Comparison of ENCODE assay signal across 29 mouse cellular contexts in genomic region chr2:130280818-130281217, GRCm38 (mm10). TPM values are rescaled to one million over a fixed set of nuclear protein-coding genes. Genes with fewer than 3 reads are reported as not detected.
A peak's percentile ranks its signal among the peaks of the same experiment; 100 is the strongest.
DNase-seq lines count a peak whose midpoint lies in the region; ATAC-seq lines count a peak whose summit lies in the region.
"Had no signal": no experiment of that assay in that cellular context is flagged by ENCODE, and none has a peak within 500 bp of the region (broad histone marks: within the 10 kb centered on the region; RNA-seq: fewer than 3 reads in every experiment).

No protein-coding gene starts in this region.

- H3K4me2 ChIP-seq in liver, embryonic 12.5 days = no peak overlapping the region
- H3K4me2 ChIP-seq in liver, embryonic 11.5 days = no peak overlapping the region
- H3K4me2 ChIP-seq in kidney, embryonic 14.5 days (replicated peaks; ENCODE audit: low read depth, low read length) = no peak overlapping the region
- H3K4me2 ChIP-seq: heart, embryonic 11.5 days; hindbrain, embryonic 13.5 days; limb, embryonic 12.5 days had no signal

- no peaks in the 10 kb centered on the region for H3K9me3 ChIP-seq in liver, embryonic 12.5 days (replicated peaks)
- H3K9me3 ChIP-seq in liver, embryonic 11.5 days (ENCODE audit: control insufficient read depth, low read length) = no peaks in the 10 kb centered on the region
- H3K9me3 ChIP-seq in kidney, embryonic 14.5 days (ENCODE audit: control insufficient read depth, low read length) = no peaks in the 10 kb centered on the region
- H3K9me3 ChIP-seq: hindbrain, embryonic 13.5 days; limb, embryonic 12.5 days had no signal

- no peak overlapping the region for H3K9ac ChIP-seq in liver, embryonic 12.5 days
- no peak overlapping the region for H3K9ac ChIP-seq in liver, embryonic 11.5 days (ENCODE audit: low read depth, low read length)
- H3K9ac ChIP-seq in kidney, embryonic 14.5 days (ENCODE audit: low read depth, low read length) = no peak overlapping the region
- H3K9ac ChIP-seq: hindbrain, embryonic 13.5 days; limb, embryonic 12.5 days; liver, postnatal 0 days had no signal

- H3K36me3 ChIP-seq in liver, embryonic 12.5 days = peaks cover 67% of the 10 kb centered on the region
- H3K36me3 ChIP-seq in liver, embryonic 11.5 days (ENCODE audit: control insufficient read depth, insufficient read depth, low read length) = peaks cover 41% of the 10 kb centered on the region
- H3K36me3 ChIP-seq in kidney, embryonic 14.5 days (ENCODE audit: control insufficient read depth, insufficient read depth, low read length) = peaks cover 65% of the 10 kb centered on the region

- WGBS in liver, embryonic 12.5 days (ENCODE audit: insufficient replicate concordance) = 63% methylated on average over 4 of the region's 4 CpGs
- WGBS in liver, embryonic 11.5 days = 77% methylated on average over 4 of the region's 4 CpGs
- WGBS in kidney, embryonic 14.5 days = 79% methylated on average over 4 of the region's 4 CpGs

- peaks cover 64% of the 10 kb centered on the region for H3K4me1 ChIP-seq in liver, embryonic 12.5 days
- peaks cover 20% of the 10 kb centered on the region for H3K4me1 ChIP-seq in liver, embryonic 11.5 days (replicated peaks; ENCODE audit: control insufficient read depth, insufficient read depth, low read length)
- peaks cover 23% of the 10 kb centered on the region; the same call in 1 of the 2 replicates for H3K4me1 ChIP-seq in kidney, embryonic 14.5 days (ENCODE audit: control insufficient read depth, insufficient read depth, low read length)

- no peaks in the 10 kb centered on the region for H3K27me3 ChIP-seq in liver, embryonic 12.5 days (replicated peaks)
- no peaks in the 10 kb centered on the region for H3K27me3 ChIP-seq in liver, embryonic 11.5 days (replicated peaks; ENCODE audit: control insufficient read depth, insufficient read depth, low read length)
- no peaks in the 10 kb centered on the region for H3K27me3 ChIP-seq in kidney, embryonic 14.5 days (ENCODE audit: control insufficient read depth, insufficient read depth, low read length)
- H3K27me3 ChIP-seq: hindbrain, embryonic 13.5 days; limb, embryonic 12.5 days; Patski had no signal

- peak overlapping the region; percentile 15; the same call in 1 of the 2 replicates for H3K27ac ChIP-seq in liver, embryonic 12.5 days
- H3K27ac ChIP-seq in liver, embryonic 11.5 days (ENCODE audit: low read depth, low read length) = no peak overlapping the region
- H3K27ac ChIP-seq in kidney, embryonic 14.5 days (ENCODE audit: low read depth, low read length) = no peak overlapping the region
- H3K27ac ChIP-seq: hindbrain, embryonic 13.5 days; left cerebral cortex, adult 2 months; limb, embryonic 12.5 days had no signal

- H3K4me3 ChIP-seq in liver, embryonic 12.5 days = no peak overlapping the region
- H3K4me3 ChIP-seq in liver, embryonic 11.5 days (ENCODE audit: low read depth, low read length) = no peak overlapping the region
- no peak overlapping the region for H3K4me3 ChIP-seq in kidney, embryonic 14.5 days (ENCODE audit: low read length)
- H3K4me3 ChIP-seq: erythroblast, embryonic 14.5 days; hindbrain, embryonic 13.5 days; left cerebral cortex, adult 2 months; limb, embryonic 12.5 days had no signal

- no peak for ATAC-seq in liver, embryonic 12.5 days
- ATAC-seq in liver, embryonic 11.5 days (replicated peaks; ENCODE audit: low FRiP score) = no peak
- no peak for ATAC-seq in kidney, embryonic 14.5 days (ENCODE audit: low FRiP score, low TSS enrichment)
- ATAC-seq: intestine, embryonic 16.5 days; liver, postnatal 0 days; Patski had no signal

- DNase-seq in liver, embryonic 11.5 days (ENCODE audit: low spot score) = no peak
- peak; percentile 66 for DNase-seq in MN1 (ENCODE audit: low spot score)
- peak; percentile 57 to 86 for DNase-seq in layer of hippocampus, adult 18-20 months (ENCODE audit: low spot score in 2 of 2)
- DNase-seq in layer of hippocampus, postnatal 14 days (ENCODE audit: low spot score in 2 of 2) = peak; percentile 43 to 76
- DNase-seq in adrenal gland, postnatal 10 days = no peak
- DNase-seq: adrenal gland, postnatal 14 days; B cell, adult 2 months; cerebellum, adult 11-12 months; cerebellum, postnatal 14 days; gastrocnemius, postnatal 36 days; heart, adult 18-20 months; heart, postnatal 4 days; kidney, adult 8-10 months; kidney, postnatal 10 days; liver, postnatal 0 days; midbrain, embryonic 14.5 days; spleen, adult 18-20 months; thymus, postnatal 25 days had no signal

RNA-seq across cellular contexts. Expression of gene Idh3b, which starts 3.5 kb away (rescaled TPM):
- 123 and 127 TPM in 2 replicates for polyA plus RNA-seq in liver, embryonic 12.5 days (2016; fragmentation: Nextera tagmentation; extraction: Ambion mirVana)
- polyA plus RNA-seq in liver, embryonic 11.5 days (2014; fragmentation: Nextera tagmentation; extraction: Ambion mirVana) = 184 and 188 TPM in 2 replicates
- 100 to 1,000 TPM; 316 to 319 TPM for total RNA-seq in layer of hippocampus, adult 18-20 months (2021)
- total RNA-seq in layer of hippocampus, postnatal 14 days (2021) = 100 to 1,000 TPM; 297 to 301 TPM
- 175 and 181 TPM in 2 replicates for polyA plus RNA-seq in kidney, embryonic 14.5 days (2014; fragmentation: Nextera tagmentation; extraction: Ambion mirVana)
- 100 to 1,000 TPM; 814 to 881 TPM for total RNA-seq in adrenal gland, postnatal 10 days (2021)

RNA-seq across cellular contexts. Expression of gene Nop56, which starts 6.6 kb away (rescaled TPM):
- 377 and 389 TPM in 2 replicates for polyA plus RNA-seq in liver, embryonic 12.5 days (2016; fragmentation: Nextera tagmentation; extraction: Ambion mirVana)
- 516 and 536 TPM in 2 replicates for polyA plus RNA-seq in liver, embryonic 11.5 days (2014; fragmentation: Nextera tagmentation; extraction: Ambion mirVana)
- total RNA-seq in layer of hippocampus, adult 18-20 months (2021) = 100 to 1,000 TPM; 122 to 153 TPM
- total RNA-seq in layer of hippocampus, postnatal 14 days (2021) = 100 to 1,000 TPM; 131 to 173 TPM
- polyA plus RNA-seq in kidney, embryonic 14.5 days (2014; fragmentation: Nextera tagmentation; extraction: Ambion mirVana) = 311 and 354 TPM in 2 replicates
- 10 to 100 TPM; 94.0 to 94.6 TPM for total RNA-seq in adrenal gland, postnatal 10 days (2021)

RNA-seq across cellular contexts. Expression of gene Ebf4, which starts 14.2 kb away (rescaled TPM):
- 0.41 and 0.61 TPM in 2 replicates for polyA plus RNA-seq in liver, embryonic 12.5 days (2016; fragmentation: Nextera tagmentation; extraction: Ambion mirVana)
- polyA plus RNA-seq in liver, embryonic 11.5 days (2014; fragmentation: Nextera tagmentation; extraction: Ambion mirVana) = 0.78 and 0.81 TPM in 2 replicates
- 1 to 10 TPM; 9.1 to 10.0 TPM for total RNA-seq in layer of hippocampus, adult 18-20 months (2021)
- 10 to 100 TPM; 12.5 to 13.1 TPM for total RNA-seq in layer of hippocampus, postnatal 14 days (2021)
- 2.8 and 3.1 TPM in 2 replicates for polyA plus RNA-seq in kidney, embryonic 14.5 days (2014; fragmentation: Nextera tagmentation; extraction: Ambion mirVana)
- total RNA-seq in adrenal gland, postnatal 10 days (2021) = 1 to 10 TPM; 4.5 to 6.2 TPM
- total RNA-seq: megakaryocyte-erythroid progenitor cell, adult 5-6 weeks had no signal
- polyA plus RNA-seq: erythroblast, embryonic 14.5 days; macrophage had no signal

Comparison
In these comparisons a context has a peak if more than half of its experiments do, and no peak if none do; other contexts are left out.
1. DNase-seq: peak in MN1 (single experiment), layer of hippocampus, adult 18-20 months (2 of 2) and layer of hippocampus, postnatal 14 days (2 of 2); none in liver, embryonic 11.5 days (single experiment) and adrenal gland, postnatal 10 days (single experiment).